Mouse (Mus musculus) layer of hippocampus, adult 9-10 months (tissue): ENCODE results near the gene Arhgef7.

Experiments used
- DNase-seq: peaks from one replicate; pipeline ENCODE4 v3.0.0; 2022; ENCODE audit warnings: low spot score

The Arhgef7 gene

DNA sequence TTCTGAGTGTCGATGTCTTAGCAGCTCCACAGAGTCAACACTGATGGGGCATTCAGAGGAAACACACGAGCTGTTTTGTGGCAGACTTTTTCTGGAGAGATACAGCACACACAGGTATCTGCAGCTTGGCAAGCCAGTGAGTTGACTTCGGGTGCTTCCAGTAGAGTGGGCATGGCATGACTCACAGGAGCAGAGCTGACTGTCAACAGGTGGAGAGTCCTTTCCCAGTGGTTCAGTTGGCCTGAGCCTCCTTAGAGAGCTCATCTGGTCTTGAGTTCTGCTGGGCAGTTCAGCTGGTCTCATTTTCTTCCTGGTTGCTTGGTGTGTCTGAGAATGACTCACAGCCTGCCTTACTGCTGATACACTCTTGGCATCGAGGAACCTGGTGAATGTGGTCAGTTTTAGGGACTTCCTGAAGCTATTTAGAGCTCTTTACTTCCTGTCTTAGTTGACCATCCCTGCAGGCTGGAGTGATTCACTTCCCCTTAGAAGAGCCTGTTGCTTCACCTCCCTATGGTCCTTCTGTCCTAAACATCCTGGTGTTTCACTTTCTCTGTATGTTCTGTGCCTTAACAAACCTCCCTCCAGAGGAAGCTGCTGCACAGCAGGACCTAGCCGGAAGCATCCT is 39.8 kb downstream of the Arhgef7 start:
- DNase-seq, result no peak

GRCm38 (mm10) chr8:11770001-11770400 is 42.5 kb downstream of the Arhgef7 start:
- DNase-seq, result no peak

DNA sequence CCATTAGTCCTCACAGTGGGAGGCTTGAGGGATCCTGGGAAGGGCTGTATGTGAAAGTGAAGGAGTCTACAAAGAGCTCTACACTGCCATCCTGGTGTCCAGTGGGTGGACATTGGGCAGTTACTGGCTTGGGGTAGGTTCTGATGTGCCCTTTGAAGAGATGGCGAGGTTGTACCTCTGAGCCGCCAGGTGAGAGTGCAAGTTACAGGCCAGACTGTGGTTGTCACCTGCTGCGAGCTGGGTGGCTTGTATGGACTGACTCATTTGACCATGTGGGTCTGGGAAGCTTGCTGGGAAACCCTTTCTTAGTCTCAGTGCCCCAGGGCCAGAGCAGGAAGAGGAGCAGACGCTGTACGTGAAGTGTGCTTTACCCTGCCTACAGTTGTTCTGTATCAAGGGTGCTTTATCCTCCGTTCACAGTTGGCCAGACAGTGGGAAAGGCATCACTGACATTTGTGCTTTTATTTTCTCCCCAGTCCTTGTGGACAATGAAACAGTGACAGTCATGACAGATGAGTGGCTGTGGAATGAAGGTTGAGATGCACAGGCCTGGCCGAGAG is 43.1 kb downstream of the Arhgef7 start:
- no peak for DNase-seq

GRCm38 (mm10) chr8:11771608-11772007 is 44.1 kb downstream of the Arhgef7 start:
- DNase-seq, result no peak

DNA sequence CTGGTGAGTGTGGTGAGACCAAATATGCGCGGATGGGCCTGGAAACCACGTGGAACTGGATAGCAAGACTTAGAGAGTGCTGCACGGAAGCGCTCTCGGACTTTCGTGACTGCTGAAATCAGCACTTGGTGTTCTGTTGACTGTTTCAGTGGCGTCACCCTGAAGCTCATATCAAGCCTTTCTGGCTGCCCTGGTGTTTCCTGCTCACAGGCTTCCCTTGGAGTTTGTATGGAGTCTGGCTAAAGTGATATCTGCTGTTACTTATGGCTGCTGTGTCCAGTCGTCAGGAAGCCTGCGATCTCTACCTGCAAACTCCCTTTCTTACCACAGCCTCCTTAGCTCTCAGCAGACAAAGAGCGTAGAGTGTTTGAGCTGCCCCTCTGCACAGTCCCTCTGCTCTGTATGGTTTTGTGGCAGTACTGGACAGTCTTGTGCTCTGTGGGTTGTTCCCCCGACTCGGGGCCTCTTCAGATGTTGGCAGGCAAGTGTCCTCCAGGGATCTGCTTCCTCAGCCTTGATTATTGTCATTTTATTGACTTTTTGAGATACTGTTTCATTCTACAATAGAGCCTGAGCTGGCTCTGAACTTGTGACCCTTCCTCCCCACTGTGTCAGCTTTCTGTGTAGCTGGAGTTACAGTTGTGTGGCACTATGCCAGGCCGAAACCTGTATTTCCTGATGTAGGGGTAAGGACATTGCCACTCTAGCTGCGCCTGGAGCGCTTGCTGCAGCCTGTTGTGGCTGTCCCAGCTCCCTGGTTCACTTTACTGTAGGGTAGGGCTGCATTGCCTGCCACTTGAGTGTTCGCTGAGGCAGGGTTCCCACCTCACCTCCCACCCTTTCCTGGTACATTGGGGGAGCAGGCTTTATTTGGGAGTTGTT is 46.9 kb downstream of the Arhgef7 start:
- no peak for DNase-seq

GRCm38 (mm10) chr8:11775889-11776288 is 48.4 kb downstream of the Arhgef7 start:
- no peak for DNase-seq

- no peak for DNase-seq
Observed at GRCm38 (mm10) chr8:11776451-11777180, 49.1 kb downstream of the Arhgef7 start.

GRCm38 (mm10) chr8:11777201-11777600 is 49.7 kb downstream of the Arhgef7 start:
- no peak for DNase-seq

- no peak for DNase-seq
Observed at GRCm38 (mm10) chr8:11778646-11779433, 51.3 kb downstream of the Arhgef7 start.

DNA sequence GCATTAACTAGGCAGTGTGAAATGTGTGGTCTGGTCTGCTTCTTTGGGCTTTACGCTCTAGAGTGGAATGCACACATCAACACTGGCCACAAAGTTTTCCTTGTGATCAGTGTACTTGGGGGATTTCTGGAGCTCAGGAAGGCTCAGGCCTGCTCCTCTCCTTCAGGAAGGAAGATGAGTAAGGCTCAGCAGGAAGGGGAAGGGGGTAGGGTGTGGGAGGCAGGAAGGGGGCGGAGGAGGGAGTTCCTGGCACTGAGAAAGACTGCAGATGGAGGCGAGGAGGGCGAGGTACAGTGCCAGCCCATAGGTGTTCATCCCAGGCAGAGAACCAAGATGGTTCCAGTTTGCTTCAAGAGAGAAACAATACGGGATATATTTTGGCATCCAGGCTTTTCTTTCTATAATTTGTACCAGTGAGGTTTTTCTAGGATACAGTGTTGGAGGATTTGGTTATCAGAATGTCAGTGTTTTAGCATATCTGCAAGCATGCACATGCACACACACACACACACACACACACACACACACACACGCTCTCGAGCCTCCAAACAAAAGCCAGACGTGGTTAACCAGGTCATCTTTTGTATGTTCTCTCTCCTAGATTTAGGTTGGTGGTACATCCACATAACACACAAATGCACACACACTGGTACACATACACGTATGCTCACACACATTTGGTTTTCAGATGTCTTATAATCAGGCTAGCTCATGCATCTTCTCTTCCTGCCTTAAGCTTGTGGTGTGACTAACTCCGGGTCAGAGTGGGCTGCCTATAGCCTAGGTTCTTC is 52.5 kb downstream of the Arhgef7 start:
- DNase-seq, result no peak

DNA sequence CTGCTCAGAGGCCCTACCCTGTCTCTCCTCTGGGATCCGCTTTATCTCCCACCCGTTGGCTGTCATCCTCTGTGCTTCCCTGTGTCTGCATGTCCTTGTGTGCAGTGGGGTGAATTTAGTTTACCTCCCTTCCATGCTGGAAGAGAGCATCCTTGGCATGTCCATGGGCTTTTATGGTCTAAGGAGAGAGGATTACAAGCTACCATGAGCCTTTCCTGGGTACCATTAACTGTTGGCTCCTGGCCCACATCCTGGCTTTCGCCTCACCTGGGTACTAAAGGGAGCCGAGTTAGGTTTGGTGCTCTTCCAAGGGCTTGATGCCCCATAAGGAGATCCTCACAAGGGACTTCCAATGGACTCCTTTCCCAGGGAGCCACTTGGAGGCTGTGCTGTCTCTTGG is 53.1 kb downstream of the Arhgef7 start:
- no peak for DNase-seq

GRCm38 (mm10) chr8:11782607-11783006 is 55.1 kb downstream of the Arhgef7 start:
- no peak for DNase-seq

DNA sequence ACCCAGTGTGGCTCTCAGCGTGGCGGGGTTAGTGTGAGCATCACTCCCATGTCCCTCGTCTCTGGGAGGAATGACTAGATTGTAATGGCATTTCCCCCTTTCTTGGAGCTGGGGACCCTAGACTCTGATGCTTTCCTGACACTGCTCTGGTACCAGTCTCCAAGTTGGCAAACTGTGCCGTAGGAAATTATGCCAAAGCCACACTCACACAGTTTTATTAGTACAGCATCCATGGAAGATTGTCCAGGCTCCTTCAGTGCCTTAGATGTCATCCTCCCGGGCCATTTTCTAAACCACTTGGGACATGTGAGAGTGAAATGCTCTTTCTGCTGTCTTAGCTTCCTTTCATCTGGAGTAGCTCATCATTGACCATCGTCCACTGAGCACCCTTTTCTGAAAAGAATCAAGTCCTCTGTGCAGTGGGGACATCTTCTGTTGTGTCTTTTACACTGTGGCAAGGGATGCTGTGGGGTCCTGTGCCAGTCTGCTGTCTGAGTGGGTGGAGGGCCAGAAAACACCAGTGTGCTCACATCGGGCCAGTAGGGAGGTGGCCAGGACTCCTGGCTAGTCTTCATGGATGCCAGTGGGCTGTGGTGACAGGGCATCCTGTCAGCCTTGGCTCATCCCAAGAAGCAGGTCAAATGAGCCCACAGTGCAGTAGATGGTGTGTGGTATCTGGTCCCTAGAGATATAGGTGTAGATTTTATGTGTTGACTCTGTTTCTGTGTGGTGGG is 56.5 kb downstream of the Arhgef7 start:
- no peak for DNase-seq

GRCm38 (mm10) chr8:11785121-11785520 is 57.6 kb downstream of the Arhgef7 start:
- DNase-seq, result no peak

DNA sequence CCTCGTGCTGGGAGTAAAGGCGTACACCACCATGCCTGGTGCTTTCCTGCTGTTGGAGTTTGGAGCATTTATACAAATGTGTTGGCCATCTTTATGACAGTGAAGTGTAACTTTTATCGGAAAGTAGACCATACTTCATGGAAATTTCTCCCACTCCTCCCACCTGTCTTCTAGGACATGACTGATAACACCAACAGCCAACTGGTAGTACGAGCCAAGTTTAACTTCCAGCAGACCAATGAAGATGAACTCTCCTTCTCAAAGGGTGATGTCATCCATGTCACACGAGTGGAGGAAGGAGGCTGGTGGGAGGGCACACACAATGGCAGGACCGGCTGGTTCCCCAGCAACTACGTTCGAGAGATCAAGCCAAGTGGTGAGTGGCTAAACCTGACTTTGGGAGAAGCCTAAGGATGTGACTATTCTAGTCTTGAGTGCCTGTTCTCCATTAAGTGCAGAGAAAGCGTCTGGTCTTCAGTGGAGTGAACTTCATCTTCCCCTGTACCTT is 58.1 kb downstream of the Arhgef7 start:
- no peak for DNase-seq

GRCm38 (mm10) chr8:11788252-11788651 is 60.7 kb downstream of the Arhgef7 start:
- DNase-seq, result no peak

DNA sequence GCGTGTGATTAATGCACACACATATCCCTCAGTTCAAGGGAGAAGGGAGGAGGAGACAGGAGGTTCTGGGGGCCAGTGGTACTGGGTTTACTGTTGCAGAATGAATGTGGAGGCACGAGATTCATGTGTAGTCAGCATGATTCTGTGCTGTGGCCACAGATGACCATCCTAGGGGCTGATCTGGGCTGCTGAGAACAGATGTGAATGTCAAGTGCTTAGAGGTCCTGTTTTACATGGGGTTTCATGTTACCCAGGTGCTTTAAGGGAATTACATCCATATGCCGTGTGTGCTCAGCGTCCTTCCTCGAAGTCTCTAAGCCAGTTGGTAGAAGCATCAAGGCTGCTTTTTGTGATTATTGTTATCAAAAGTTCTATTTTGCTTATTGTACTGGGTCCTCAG is 61.6 kb downstream of the Arhgef7 start:
- DNase-seq, result no peak

- DNase-seq, result no peak
Observed at GRCm38 (mm10) chr8:11794956-11795355, 67.4 kb downstream of the Arhgef7 start.

DNA sequence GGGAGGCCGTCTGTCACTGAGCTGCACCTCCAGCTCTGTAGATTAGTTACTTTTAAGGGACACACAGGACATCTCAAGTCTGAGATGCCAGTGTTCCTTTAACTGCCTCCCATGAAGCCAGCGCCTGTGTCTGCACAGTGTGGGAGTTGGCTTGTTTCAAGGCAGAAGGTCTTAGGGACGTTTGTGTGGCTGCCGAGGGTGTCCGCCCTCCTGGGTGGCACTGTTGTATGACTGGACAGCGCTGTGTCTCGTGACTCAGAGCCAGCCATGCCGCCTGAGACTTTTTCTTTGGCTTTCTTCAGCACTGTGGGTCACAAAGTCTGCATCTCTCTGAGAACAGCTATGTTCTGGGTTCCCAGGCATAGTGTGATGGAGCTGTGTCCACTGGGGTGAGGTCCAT is 69.6 kb downstream of the Arhgef7 start:
- DNase-seq, result no peak
